Mouse (Mus musculus) A20 (cell line): ENCODE data around the gene Mov10l1.

ENCODE experiments used
- DNase-seq: peaks from one replicate; pipeline ENCODE4 v3.0.0-alpha.2; 2011; ENCODE audit warnings: low read depth, low spot score

Mov10l1 gene

GRCm38 (mm10) chr15:88982534-88983079 lies at the start of gene Mov10l1:
TSS of gene Mov10l1 (plus strand) at chr15:88982909.
- DNase-seq, result no peak

- DNase-seq, result no peak
Observed at GRCm38 (mm10) chr15:88934141-88934540, 48.6 kb upstream of the Mov10l1 start.

GRCm38 (mm10) chr15:88936619-88937290 lies 46.0 kb upstream of the Mov10l1 start:
- DNase-seq, result no peak

GRCm38 (mm10) chr15:88937291-88937650 lies 45.4 kb upstream of the Mov10l1 start:
- DNase-seq, result no peak

- no peak for DNase-seq
Observed at GRCm38 (mm10) chr15:88942783-88943182, 39.9 kb upstream of the Mov10l1 start.

GRCm38 (mm10) chr15:88943896-88944551 lies 38.7 kb upstream of the Mov10l1 start:
- no peak for DNase-seq

GRCm38 (mm10) chr15:88946851-88947250 lies 35.9 kb upstream of the Mov10l1 start:
- DNase-seq, result no peak

GRCm38 (mm10) chr15:88951246-88951645 lies 31.5 kb upstream of the Mov10l1 start:
- DNase-seq, result no peak

- DNase-seq, result no peak
Observed at GRCm38 (mm10) chr15:88954368-88955072, 28.2 kb upstream of the Mov10l1 start, which contains the start of gene Ttll8. TSS of gene Ttll8 (minus strand) at chr15:88954418.

GRCm38 (mm10) chr15:88955342-88955741 lies 27.4 kb upstream of the Mov10l1 start:
- DNase-seq, result no peak

- no peak for DNase-seq
Observed at GRCm38 (mm10) chr15:88957522-88957921, 25.2 kb upstream of the Mov10l1 start.

GRCm38 (mm10) chr15:88964070-88964578 lies 18.6 kb upstream of the Mov10l1 start:
- no peak for DNase-seq

- DNase-seq, result no peak
Observed at GRCm38 (mm10) chr15:88972300-88972699, 10.4 kb upstream of the Mov10l1 start.

GRCm38 (mm10) chr15:88978281-88979137 lies 4.2 kb upstream of the Mov10l1 start, which contains the start of gene Mlc1:
TSS of gene Mlc1 (minus strand) at chr15:88979007.
- no peak for DNase-seq

GRCm38 (mm10) chr15:88979138-88979446 lies 3.6 kb upstream of the Mov10l1 start:
- DNase-seq, result no peak

- no peak for DNase-seq
Observed at GRCm38 (mm10) chr15:88989236-88989635, 6.5 kb downstream of the Mov10l1 start.

GRCm38 (mm10) chr15:88998636-88999035 lies 15.9 kb downstream of the Mov10l1 start:
- DNase-seq, result no peak

GRCm38 (mm10) chr15:88999124-88999523 lies 16.4 kb downstream of the Mov10l1 start:
- peak; percentile 5 for DNase-seq

- no peak for DNase-seq
Observed at GRCm38 (mm10) chr15:89000367-89000766, 17.7 kb downstream of the Mov10l1 start.

- no peak for DNase-seq
Observed at GRCm38 (mm10) chr15:89001245-89001644, 18.5 kb downstream of the Mov10l1 start.

GRCm38 (mm10) chr15:89007002-89007401 lies 24.3 kb downstream of the Mov10l1 start:
- DNase-seq, result no peak
